Mouse (Mus musculus) limb, embryonic 15.5 days (tissue): ENCODE measurements at regions not wholly inside any gene's neighbourhood (a gene's known extent, or its start where the extent isn't known, plus 50 kb on each side); places are given as distances from the start of the nearest gene placed in this dataset.
A peak's percentile ranks its signal among the peaks of the same experiment; 100 is the strongest.
"Not testable (repeated sequence)": the region's sequence is repeated elsewhere in the genome, so short reads cannot be mapped to it uniquely, and the experiment has no call there.

ENCODE experiments used
- ATAC-seq: fragments of 200-750 bp; cut with Nextera tagmentation; 2 replicates; pipeline ENCODE4 v1.8.0; 2017; ENCODE audit warnings: low read depth, moderate TSS enrichment; ENCODE audit not compliant: insufficient number of reproducible peaks, low FRiP score, low TSS enrichment
- H3K27ac ChIP-seq: fragments of 300-500 bp; sonication (generic); 2 replicates; pipeline ENCODE4 v1.5.1; 2015; ENCODE audit warnings: moderate library complexity, mild to moderate bottlenecking, inconsistent platforms
- H3K27me3 ChIP-seq: fragments of 300-500 bp; sonication (generic); 2 replicates; pipeline ENCODE4 v1.6.1; 2015; ENCODE audit warnings: inconsistent platforms
- H3K36me3 ChIP-seq: fragments of 300-500 bp; sonication (generic); 2 replicates; pipeline ENCODE4 v1.6.1; 2015; ENCODE audit warnings: inconsistent platforms
- H3K4me1 ChIP-seq: fragments of 300-500 bp; sonication (generic); 2 replicates; pipeline ENCODE4 v1.6.1; 2015; ENCODE audit warnings: inconsistent platforms
- H3K4me2 ChIP-seq: fragments of 300-500 bp; sonication (generic); 2 replicates; pipeline ENCODE4 v1.6.1; 2015; ENCODE audit warnings: mild to moderate bottlenecking, inconsistent platforms
- H3K4me3 ChIP-seq: fragments of 300-500 bp; sonication (generic); 2 replicates; pipeline ENCODE4 v1.5.1; 2015; ENCODE audit warnings: mild to moderate bottlenecking, inconsistent platforms
- H3K9ac ChIP-seq: fragments of 300-500 bp; sonication (generic); 2 replicates; pipeline ENCODE4 v1.6.1; 2015; ENCODE audit warnings: inconsistent platforms
- H3K9me3 ChIP-seq: fragments of 300-500 bp; sonication (generic); 2 replicates; pipeline ENCODE4 v1.6.1; 2016; ENCODE audit warnings: inconsistent platforms
- WGBS: fragments of 180-500 bp; shearing (Covaris S2); methylation state at CpG from one replicate; pipeline ENCODE4 v1.1.7; 2015; 5-methylcytosine and 5-hydroxymethylcytosine counted together

GRCm38 (mm10) chr3:153144217-153144616 is 162.2 kb upstream of the St6galnac5 start:
- no peaks in the 10 kb centered on the region for H3K36me3 ChIP-seq
- WGBS, result 55% methylated on average over 10 of the region's 10 CpGs
- no peak for ATAC-seq
- H3K9me3 ChIP-seq, result no peaks in the 10 kb centered on the region
- H3K4me1 ChIP-seq, result no peaks in the 10 kb centered on the region
- no peak overlapping the region for H3K9ac ChIP-seq
- no peak overlapping the region for H3K27ac ChIP-seq
- H3K27me3 ChIP-seq, result no peaks in the 10 kb centered on the region
- H3K4me2 ChIP-seq, result no peak overlapping the region
- no peak overlapping the region for H3K4me3 ChIP-seq

- H3K4me1 ChIP-seq, result no peaks in the 10 kb centered on the region
- H3K4me3 ChIP-seq, result no peak overlapping the region
- H3K9me3 ChIP-seq, result no peaks in the 10 kb centered on the region
- no peak for ATAC-seq
- no peaks in the 10 kb centered on the region for H3K27me3 ChIP-seq
- H3K36me3 ChIP-seq, result no peaks in the 10 kb centered on the region
- no peak overlapping the region for H3K9ac ChIP-seq
- WGBS, result 60% methylated on average over 5 of the region's 5 CpGs
- no peak overlapping the region for H3K4me2 ChIP-seq
- H3K27ac ChIP-seq, result no peak overlapping the region
Measured at GRCm38 (mm10) chr3:153140985-153141384, 158.9 kb upstream of the St6galnac5 start.

- ATAC-seq, result no peak
Measured at GRCm38 (mm10) chr3:153125335-153125734, 143.3 kb upstream of the St6galnac5 start.

GRCm38 (mm10) chr3:153121934-153122333 is 139.9 kb upstream of the St6galnac5 start:
- no peaks in the 10 kb centered on the region for H3K9me3 ChIP-seq
- no peak overlapping the region for H3K4me3 ChIP-seq
- WGBS, result 89% methylated on average over 10 of the region's 10 CpGs
- no peaks in the 10 kb centered on the region for H3K4me1 ChIP-seq
- no peaks in the 10 kb centered on the region for H3K27me3 ChIP-seq
- no peak overlapping the region for H3K4me2 ChIP-seq
- H3K27ac ChIP-seq, result no peak overlapping the region
- no peaks in the 10 kb centered on the region for H3K36me3 ChIP-seq
- no peak for ATAC-seq
- no peak overlapping the region for H3K9ac ChIP-seq

More at GRCm38 (mm10) chr3:153125335-153125734, 143.3 kb upstream of the St6galnac5 start:
- no peaks in the 10 kb centered on the region for H3K27me3 ChIP-seq
- WGBS, result 78% methylated on average over 5 of the region's 5 CpGs
- H3K4me1 ChIP-seq, result no peaks in the 10 kb centered on the region
- H3K9ac ChIP-seq, result no peak overlapping the region
- H3K36me3 ChIP-seq, result no peaks in the 10 kb centered on the region
- no peaks in the 10 kb centered on the region for H3K9me3 ChIP-seq
- no peak overlapping the region for H3K4me2 ChIP-seq
- H3K4me3 ChIP-seq, result no peak overlapping the region
- H3K27ac ChIP-seq, result no peak overlapping the region

- Histone ChIP-seq H3K4me2 (no peak overlapping the region), H3K4me1 (no peaks in the 10 kb centered on the region), H3K36me3 (no peaks in the 10 kb centered on the region), H3K4me3 (no peak overlapping the region), H3K9me3 (no peaks in the 10 kb centered on the region), H3K27me3 (no peaks in the 10 kb centered on the region), H3K9ac (no peak overlapping the region), H3K27ac (no peak overlapping the region)
- ATAC-seq, result no peak
- WGBS, result 82% methylated on average over 5 of the region's 5 CpGs
Measured at GRCm38 (mm10) chr3:153119142-153119541, 137.1 kb upstream of the St6galnac5 start.

GRCm38 (mm10) chr3:153118643-153119042 is 136.6 kb upstream of the St6galnac5 start:
- H3K36me3 ChIP-seq, result no peaks in the 10 kb centered on the region
- no peak overlapping the region for H3K4me2 ChIP-seq
- no peaks in the 10 kb centered on the region for H3K4me1 ChIP-seq
- no peak for ATAC-seq
- H3K27me3 ChIP-seq, result no peaks in the 10 kb centered on the region
- H3K4me3 ChIP-seq, result no peak overlapping the region
- H3K27ac ChIP-seq, result no peak overlapping the region
- H3K9ac ChIP-seq, result no peak overlapping the region
- 84% methylated on average over 1 of the region's 1 CpGs for whole genome bisulfite sequencing
- no peaks in the 10 kb centered on the region for H3K9me3 ChIP-seq

- Histone ChIP-seq H3K9ac (no peak overlapping the region), H3K4me1 (no peaks in the 10 kb centered on the region), H3K27ac (no peak overlapping the region), H3K9me3 (no peaks in the 10 kb centered on the region), H3K4me2 (no peak overlapping the region), H3K36me3 (no peaks in the 10 kb centered on the region), H3K27me3 (no peaks in the 10 kb centered on the region), H3K4me3 (no peak overlapping the region)
- 83% methylated on average over 5 of the region's 5 CpGs for WGBS
- ATAC-seq, result no peak
Measured at GRCm38 (mm10) chr3:153105591-153105990, 123.5 kb upstream of the St6galnac5 start.

GRCm38 (mm10) chr3:153090572-153090971 is 108.5 kb upstream of the St6galnac5 start:
- not testable (repeated sequence) for H3K27me3 ChIP-seq, H3K9me3 ChIP-seq, H3K4me1 ChIP-seq, ATAC-seq, H3K4me3 ChIP-seq, H3K4me2 ChIP-seq, H3K9ac ChIP-seq, H3K36me3 ChIP-seq, H3K27ac ChIP-seq
- 92% methylated on average over 4 of the region's 4 CpGs for WGBS

GRCm38 (mm10) chr3:153085096-153085788 is 103.2 kb upstream of the St6galnac5 start:
- H3K4me3 ChIP-seq, result no peak overlapping the region
- H3K9ac ChIP-seq, result no peak overlapping the region
- H3K4me2 ChIP-seq, result peak overlapping the region; percentile 35
- peak overlapping the region; percentile 57 for H3K27ac ChIP-seq
- H3K9me3 ChIP-seq, result no peaks in the 10 kb centered on the region
- 23% methylated on average over 17 of the region's 17 CpGs for WGBS
- ATAC-seq, result no peak
- H3K36me3 ChIP-seq, result no peaks in the 10 kb centered on the region
- H3K27me3 ChIP-seq, result no peaks in the 10 kb centered on the region
- H3K4me1 ChIP-seq, result peaks cover 18% of the 10 kb centered on the region

GRCm38 (mm10) chr3:153084226-153085095 is 102.4 kb upstream of the St6galnac5 start:
- Histone ChIP-seq H3K4me1 (peaks cover 18% of the 10 kb centered on the region), H3K27me3 (no peaks in the 10 kb centered on the region), H3K36me3 (no peaks in the 10 kb centered on the region), H3K4me2 (peak overlapping the region; percentile 35), H3K27ac (no peak overlapping the region; the same call in 1 of the 2 replicates), H3K4me3 (no peak overlapping the region), H3K9ac (no peak overlapping the region), H3K9me3 (no peaks in the 10 kb centered on the region)
- 41% methylated on average over 23 of the region's 23 CpGs for WGBS
- no peak for ATAC-seq

- no peak for ATAC-seq
- no peak overlapping the region for H3K4me2 ChIP-seq
- no peak overlapping the region for H3K27ac ChIP-seq
- H3K27me3 ChIP-seq, result no peaks in the 10 kb centered on the region
- no peak overlapping the region for H3K4me3 ChIP-seq
- H3K36me3 ChIP-seq, result no peaks in the 10 kb centered on the region
- WGBS, result 83% methylated on average over 3 of the region's 3 CpGs
- H3K4me1 ChIP-seq, result peaks cover 25% of the 10 kb centered on the region
- no peak overlapping the region for H3K9ac ChIP-seq
- H3K9me3 ChIP-seq, result no peaks in the 10 kb centered on the region
Measured at GRCm38 (mm10) chr3:153080371-153080770, 98.3 kb upstream of the St6galnac5 start.
